Mouse (Mus musculus): ENCODE results near the gene Cpped1. TPM values are rescaled to one million over a fixed set of nuclear protein-coding genes. Genes with fewer than 3 reads are reported as not detected.

Cpped1 gene
- polyA plus RNA-seq (2014; fragmentation: Nextera tagmentation; extraction: Ambion mirVana), result 17.7 and 21.2 TPM in 2 replicates

- Histone ChIP-seq H3K4me2 (ENCODE audit: low read length) (peak within 1 kb of the TSS; percentile 60), H3K9me3 (ENCODE audit: control insufficient read depth, low read length) (no peaks in the 10 kb centered on the region), H3K36me3 (ENCODE audit: control insufficient read depth, insufficient read depth, low read length) (no peaks in the 10 kb centered on the region), H3K4me1 (ENCODE audit: control insufficient read depth, insufficient read depth, low read length) (peaks cover 12% of the 10 kb centered on the region), H3K9ac (replicated peaks; ENCODE audit: low read length) (peak within 1 kb of the TSS; percentile 69), H3K4me3 (replicated peaks; ENCODE audit: low read depth, low read length) (peak within 1 kb of the TSS; percentile 52), H3K27ac (replicated peaks; ENCODE audit: low read depth, low read length) (peak within 1 kb of the TSS; percentile 82), H3K27me3 (ENCODE audit: control insufficient read depth, insufficient read depth, low read length) (no peaks in the 10 kb centered on the region)
- DNase-seq (peak; percentile 92), ATAC-seq (ENCODE audit: low FRiP score, low TSS enrichment) (peak; percentile 94)
- under 1% methylated on average over 32 of the region's 32 CpGs for WGBS
Observed at GRCm38 (mm10) chr16:11909035-11909591, at the start of gene Cpped1. Gene Cpped1, minus strand, starts transcription at chr16:11909445.

GRCm38 (mm10) chr16:11940477-11940876 is 31.2 kb upstream of the Cpped1 start:
- no peaks in the 10 kb centered on the region for H3K4me1 ChIP-seq (ENCODE audit: control insufficient read depth, insufficient read depth, low read length)
- DNase-seq, result peak; percentile 63
- H3K4me3 ChIP-seq (replicated peaks; ENCODE audit: low read depth, low read length), result no peak overlapping the region
- no peak overlapping the region for H3K27ac ChIP-seq (replicated peaks; ENCODE audit: low read depth, low read length)
- no peak overlapping the region for H3K9ac ChIP-seq (replicated peaks; ENCODE audit: low read length)
- H3K4me2 ChIP-seq (ENCODE audit: low read length), result no peak overlapping the region
- H3K36me3 ChIP-seq (ENCODE audit: control insufficient read depth, insufficient read depth, low read length), result no peaks in the 10 kb centered on the region
- no peak for ATAC-seq (ENCODE audit: low FRiP score, low TSS enrichment)
- no peaks in the 10 kb centered on the region for H3K27me3 ChIP-seq (ENCODE audit: control insufficient read depth, insufficient read depth, low read length)
- H3K9me3 ChIP-seq (ENCODE audit: control insufficient read depth, low read length), result no peaks in the 10 kb centered on the region

- peaks cover 12% of the 10 kb centered on the region for H3K4me1 ChIP-seq (ENCODE audit: control insufficient read depth, insufficient read depth, low read length)
- no peaks in the 10 kb centered on the region for H3K36me3 ChIP-seq (ENCODE audit: control insufficient read depth, insufficient read depth, low read length)
- H3K9ac ChIP-seq (replicated peaks; ENCODE audit: low read length), result no peak overlapping the region
- no peak overlapping the region for H3K27ac ChIP-seq (replicated peaks; ENCODE audit: low read depth, low read length)
- no peaks in the 10 kb centered on the region for H3K9me3 ChIP-seq (ENCODE audit: control insufficient read depth, low read length)
- 79% methylated on average over 3 of the region's 3 CpGs for WGBS
- H3K4me3 ChIP-seq (replicated peaks; ENCODE audit: low read depth, low read length), result no peak overlapping the region
- no peak for DNase-seq
- ATAC-seq (ENCODE audit: low FRiP score, low TSS enrichment), result no peak
- no peak overlapping the region for H3K4me2 ChIP-seq (ENCODE audit: low read length)
- no peaks in the 10 kb centered on the region for H3K27me3 ChIP-seq (ENCODE audit: control insufficient read depth, insufficient read depth, low read length)
Observed at GRCm38 (mm10) chr16:11910801-11911200, 1.6 kb upstream of the Cpped1 start.

- Histone ChIP-seq H3K27ac (replicated peaks; ENCODE audit: low read depth, low read length) (no peak overlapping the region), H3K9me3 (ENCODE audit: control insufficient read depth, low read length) (no peaks in the 10 kb centered on the region), H3K4me3 (replicated peaks; ENCODE audit: low read depth, low read length) (no peak overlapping the region; the same call in 1 of the 2 replicates), H3K4me2 (ENCODE audit: low read length) (peak overlapping the region; percentile 60), H3K36me3 (ENCODE audit: control insufficient read depth, insufficient read depth, low read length) (no peaks in the 10 kb centered on the region), H3K9ac (replicated peaks; ENCODE audit: low read length) (no peak overlapping the region), H3K27me3 (ENCODE audit: control insufficient read depth, insufficient read depth, low read length) (no peaks in the 10 kb centered on the region), H3K4me1 (ENCODE audit: control insufficient read depth, insufficient read depth, low read length) (peaks cover 12% of the 10 kb centered on the region)
- DNase-seq (no peak), ATAC-seq (ENCODE audit: low FRiP score, low TSS enrichment) (no peak)
- 77% methylated on average over 3 of the region's 3 CpGs for WGBS
Observed at GRCm38 (mm10) chr16:11909817-11910216, 572 bp upstream of the Cpped1 start.

- 28% methylated on average over 11 of the region's 11 CpGs for WGBS
- H3K4me2 ChIP-seq (ENCODE audit: low read length), result peak overlapping the region; percentile 60
- no peaks in the 10 kb centered on the region for H3K36me3 ChIP-seq (ENCODE audit: control insufficient read depth, insufficient read depth, low read length)
- peak; percentile 55 for ATAC-seq (ENCODE audit: low FRiP score, low TSS enrichment)
- no peaks in the 10 kb centered on the region for H3K9me3 ChIP-seq (ENCODE audit: control insufficient read depth, low read length)
- no peak for DNase-seq
- H3K4me3 ChIP-seq (replicated peaks; ENCODE audit: low read depth, low read length), result peak overlapping the region; percentile 52
- no peaks in the 10 kb centered on the region for H3K27me3 ChIP-seq (ENCODE audit: control insufficient read depth, insufficient read depth, low read length)
- peak overlapping the region; percentile 82 for H3K27ac ChIP-seq (replicated peaks; ENCODE audit: low read depth, low read length)
- H3K4me1 ChIP-seq (ENCODE audit: control insufficient read depth, insufficient read depth, low read length), result peaks cover 12% of the 10 kb centered on the region
- H3K9ac ChIP-seq (replicated peaks; ENCODE audit: low read length), result peak overlapping the region; percentile 69
Observed at GRCm38 (mm10) chr16:11908461-11909014, 707 bp downstream of the Cpped1 start.

GRCm38 (mm10) chr16:11907816-11908215 is 1.4 kb downstream of the Cpped1 start:
- no peaks in the 10 kb centered on the region for H3K36me3 ChIP-seq (ENCODE audit: control insufficient read depth, insufficient read depth, low read length)
- H3K4me1 ChIP-seq (ENCODE audit: control insufficient read depth, insufficient read depth, low read length), result peaks cover 12% of the 10 kb centered on the region
- 75% methylated on average over 4 of the region's 4 CpGs for WGBS
- no peak overlapping the region for H3K27ac ChIP-seq (replicated peaks; ENCODE audit: low read depth, low read length)
- H3K9me3 ChIP-seq (ENCODE audit: control insufficient read depth, low read length), result no peaks in the 10 kb centered on the region
- no peak for DNase-seq
- no peak for ATAC-seq (ENCODE audit: low FRiP score, low TSS enrichment)
- H3K9ac ChIP-seq (replicated peaks; ENCODE audit: low read length), result no peak overlapping the region
- H3K4me2 ChIP-seq (ENCODE audit: low read length), result peak overlapping the region; percentile 60
- no peak overlapping the region for H3K4me3 ChIP-seq (replicated peaks; ENCODE audit: low read depth, low read length)
- no peaks in the 10 kb centered on the region for H3K27me3 ChIP-seq (ENCODE audit: control insufficient read depth, insufficient read depth, low read length)

GRCm38 (mm10) chr16:11906906-11907305 is 2.3 kb downstream of the Cpped1 start:
- Histone ChIP-seq H3K4me1 (ENCODE audit: control insufficient read depth, insufficient read depth, low read length) (peaks cover 12% of the 10 kb centered on the region), H3K36me3 (ENCODE audit: control insufficient read depth, insufficient read depth, low read length) (no peaks in the 10 kb centered on the region), H3K9me3 (ENCODE audit: control insufficient read depth, low read length) (no peaks in the 10 kb centered on the region), H3K27me3 (ENCODE audit: control insufficient read depth, insufficient read depth, low read length) (no peaks in the 10 kb centered on the region), H3K4me3 (replicated peaks; ENCODE audit: low read depth, low read length) (no peak overlapping the region), H3K9ac (replicated peaks; ENCODE audit: low read length) (no peak overlapping the region), H3K4me2 (ENCODE audit: low read length) (no peak overlapping the region), H3K27ac (replicated peaks; ENCODE audit: low read depth, low read length) (no peak overlapping the region)
- WGBS, result 76% methylated on average over 1 of the region's 1 CpGs
- ATAC-seq (ENCODE audit: low FRiP score, low TSS enrichment), result no peak
- DNase-seq, result no peak

GRCm38 (mm10) chr16:11905216-11905615 is 4.0 kb downstream of the Cpped1 start:
- peaks cover 12% of the 10 kb centered on the region for H3K4me1 ChIP-seq (ENCODE audit: control insufficient read depth, insufficient read depth, low read length)
- H3K27ac ChIP-seq (replicated peaks; ENCODE audit: low read depth, low read length), result no peak overlapping the region
- DNase-seq, result no peak
- H3K36me3 ChIP-seq (ENCODE audit: control insufficient read depth, insufficient read depth, low read length), result no peaks in the 10 kb centered on the region
- ATAC-seq (ENCODE audit: low FRiP score, low TSS enrichment), result no peak
- H3K9me3 ChIP-seq (ENCODE audit: control insufficient read depth, low read length), result no peaks in the 10 kb centered on the region
- H3K27me3 ChIP-seq (ENCODE audit: control insufficient read depth, insufficient read depth, low read length), result no peaks in the 10 kb centered on the region
- no peak overlapping the region for H3K4me2 ChIP-seq (ENCODE audit: low read length)
- H3K4me3 ChIP-seq (replicated peaks; ENCODE audit: low read depth, low read length), result no peak overlapping the region
- no peak overlapping the region for H3K9ac ChIP-seq (replicated peaks; ENCODE audit: low read length)
- WGBS, result 86% methylated on average over 4 of the region's 4 CpGs

- ATAC-seq (ENCODE audit: low FRiP score, low TSS enrichment) (no peak), DNase-seq (no peak)
- Histone ChIP-seq H3K4me2 (ENCODE audit: low read length) (no peak overlapping the region), H3K9ac (replicated peaks; ENCODE audit: low read length) (no peak overlapping the region), H3K9me3 (ENCODE audit: control insufficient read depth, low read length) (no peaks in the 10 kb centered on the region), H3K27me3 (ENCODE audit: control insufficient read depth, insufficient read depth, low read length) (no peaks in the 10 kb centered on the region), H3K4me3 (replicated peaks; ENCODE audit: low read depth, low read length) (no peak overlapping the region), H3K4me1 (ENCODE audit: control insufficient read depth, insufficient read depth, low read length) (no peaks in the 10 kb centered on the region), H3K36me3 (ENCODE audit: control insufficient read depth, insufficient read depth, low read length) (no peaks in the 10 kb centered on the region), H3K27ac (replicated peaks; ENCODE audit: low read depth, low read length) (no peak overlapping the region)
- WGBS, result 90% methylated on average over 7 of the region's 7 CpGs
Observed at GRCm38 (mm10) chr16:11902007-11902406, 7.2 kb downstream of the Cpped1 start.
